Mouse (Mus musculus): Measurements from ENCODE around the gene Olfr357. TPM values are rescaled to one million over a fixed set of nuclear protein-coding genes. Genes with fewer than 3 reads are reported as not detected.

Olfr357 gene
- polyA plus RNA-seq (2015; fragmentation: Nextera tagmentation; extraction: Ambion mirVana): not detected in 2 replicates

DNA sequence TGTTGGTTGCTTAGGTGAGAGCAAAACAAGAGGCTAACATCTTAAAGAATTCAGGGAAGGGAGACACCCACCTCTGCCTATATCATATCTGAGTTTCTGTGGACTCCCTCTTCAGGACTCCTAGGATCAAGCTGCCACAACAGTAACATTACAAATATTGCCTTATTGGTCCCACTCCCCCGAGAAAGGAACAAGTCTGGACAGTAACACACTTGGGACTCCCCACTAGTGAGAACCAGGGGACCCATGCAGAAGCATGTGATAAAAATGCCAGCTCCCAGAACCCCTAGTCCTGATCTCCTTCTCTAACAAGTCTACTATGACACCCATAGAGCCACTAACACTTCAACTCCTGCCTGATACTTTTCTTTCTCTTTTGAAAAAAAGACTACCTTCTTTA, at the start of gene Olfr357:
Olfr357 (plus strand) TSS at position 301 of the 400 bp plus-strand sequence.
- H3K4me2 ChIP-seq: no peak within 1 kb of the TSS
- ATAC-seq (ENCODE audit: low FRiP score, low read depth): no peak

DNA sequence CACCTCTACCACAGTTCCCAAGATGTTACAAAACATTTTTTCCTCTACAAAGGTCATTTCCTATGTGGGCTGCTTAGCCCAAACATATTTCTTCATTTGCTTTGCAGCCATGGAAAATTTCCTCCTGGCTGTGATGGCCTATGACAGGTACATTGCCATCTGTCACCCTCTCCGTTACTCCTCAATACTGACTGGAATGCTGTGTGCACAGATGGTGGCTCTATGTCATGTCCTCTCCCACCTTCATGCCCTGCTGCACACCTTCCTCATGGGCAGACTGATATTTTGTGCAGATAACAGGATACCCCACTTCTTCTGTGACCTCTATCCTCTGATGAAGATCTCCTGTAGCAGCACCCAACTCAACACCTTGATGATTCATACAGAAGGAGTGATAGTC, 3.4 kb downstream of the Olfr357 start:
- Histone ChIP-seq H3K9me3 (no peaks in the 10 kb centered on the region; the same call in 1 of the 2 replicates), H3K9ac (no peak overlapping the region), H3K27ac (replicated peaks) (no peak overlapping the region), H3K4me3 (no peak overlapping the region), H3K4me2 (no peak overlapping the region), H3K36me3 (no peaks in the 10 kb centered on the region), H3K4me1 (replicated peaks) (no peaks in the 10 kb centered on the region), H3K27me3 (no peaks in the 10 kb centered on the region)
- WGBS: 88% methylated on average over 1 of the region's 1 CpGs
- ATAC-seq (ENCODE audit: low FRiP score, low read depth): no peak

More for the DNA sequence above, at the start of gene Olfr357:
- WGBS: 77% methylated on average over 1 of the region's 1 CpGs
- Histone ChIP-seq H3K27ac (replicated peaks) (no peak within 1 kb of the TSS), H3K9me3 (peaks cover 5% of the 10 kb centered on the region; the same call in 1 of the 2 replicates), H3K4me1 (replicated peaks) (no peaks in the 10 kb centered on the region), H3K27me3 (no peaks in the 10 kb centered on the region), H3K9ac (no peak within 1 kb of the TSS), H3K4me3 (no peak within 1 kb of the TSS), H3K36me3 (no peaks in the 10 kb centered on the region)

- no peaks in the 10 kb centered on the region for H3K27me3 ChIP-seq
- no peaks in the 10 kb centered on the region for H3K4me1 ChIP-seq (replicated peaks)
- no peak within 1 kb of the TSS for H3K4me2 ChIP-seq
- H3K36me3 ChIP-seq: no peaks in the 10 kb centered on the region
- no peak within 1 kb of the TSS for H3K4me3 ChIP-seq
- no peak within 1 kb of the TSS for H3K27ac ChIP-seq (replicated peaks)
- ATAC-seq (ENCODE audit: low FRiP score, low read depth): no peak
- no peak within 1 kb of the TSS for H3K9ac ChIP-seq
- no peaks in the 10 kb centered on the region; the same call in 1 of the 2 replicates for H3K9me3 ChIP-seq
Measured at GRCm38 (mm10) chr2:37009235-37009634, 15.6 kb downstream of the Olfr357 start, which contains the start of gene Olfr358. Gene Olfr358 (minus strand): TSS chr2:37009335.

Other genes starting within 250 kb of the Olfr357 start
- not detected in 2 replicates for gene Olfr348, start 209.6 kb upstream of the Olfr357 start, polyA plus RNA-seq (2015; fragmentation: Nextera tagmentation; extraction: Ambion mirVana)
- not detected in 2 replicates for gene Olfr50, start 203.3 kb upstream of the Olfr357 start, polyA plus RNA-seq (2015; fragmentation: Nextera tagmentation; extraction: Ambion mirVana)
- not detected in 2 replicates for gene Olfr3, start 176.8 kb upstream of the Olfr357 start, polyA plus RNA-seq (2015; fragmentation: Nextera tagmentation; extraction: Ambion mirVana)
- not detected in 2 replicates for gene Olfr350, start 147.5 kb upstream of the Olfr357 start, polyA plus RNA-seq (2015; fragmentation: Nextera tagmentation; extraction: Ambion mirVana)
- not detected in 2 replicates for gene Olfr351, start 131.2 kb upstream of the Olfr357 start, polyA plus RNA-seq (2015; fragmentation: Nextera tagmentation; extraction: Ambion mirVana)
- gene Olfr352, start 125.4 kb upstream of the Olfr357 start, polyA plus RNA-seq (2015; fragmentation: Nextera tagmentation; extraction: Ambion mirVana): not detected in 2 replicates
- not detected in 2 replicates for gene Olfr353, start 100.9 kb upstream of the Olfr357 start, polyA plus RNA-seq (2015; fragmentation: Nextera tagmentation; extraction: Ambion mirVana)
- not detected in 2 replicates for gene Olfr354, start 88.1 kb upstream of the Olfr357 start, polyA plus RNA-seq (2015; fragmentation: Nextera tagmentation; extraction: Ambion mirVana)
- not detected in 2 replicates for gene Olfr355, start 64.9 kb upstream of the Olfr357 start, polyA plus RNA-seq (2015; fragmentation: Nextera tagmentation; extraction: Ambion mirVana)
- gene Olfr356, start 56.7 kb upstream of the Olfr357 start, polyA plus RNA-seq (2015; fragmentation: Nextera tagmentation; extraction: Ambion mirVana): not detected in 2 replicates
- gene Olfr358, start 15.5 kb downstream of the Olfr357 start, polyA plus RNA-seq (2015; fragmentation: Nextera tagmentation; extraction: Ambion mirVana): not detected in 2 replicates
- gene Olfr360, start 71.9 kb downstream of the Olfr357 start, polyA plus RNA-seq (2015; fragmentation: Nextera tagmentation; extraction: Ambion mirVana): not detected in 2 replicates
- not detected in 2 replicates for gene Olfr361, start 95.5 kb downstream of the Olfr357 start, polyA plus RNA-seq (2015; fragmentation: Nextera tagmentation; extraction: Ambion mirVana)
- gene Olfr362, start 124.1 kb downstream of the Olfr357 start, polyA plus RNA-seq (2015; fragmentation: Nextera tagmentation; extraction: Ambion mirVana): not detected in 2 replicates
- not detected in 2 replicates for gene Olfr364-ps1, start 145.5 kb downstream of the Olfr357 start, polyA plus RNA-seq (2015; fragmentation: Nextera tagmentation; extraction: Ambion mirVana)
- gene Olfr365, start 194.4 kb downstream of the Olfr357 start, polyA plus RNA-seq (2015; fragmentation: Nextera tagmentation; extraction: Ambion mirVana): not detected in 2 replicates
- not detected in 2 replicates for gene Olfr366, start 217.7 kb downstream of the Olfr357 start, polyA plus RNA-seq (2015; fragmentation: Nextera tagmentation; extraction: Ambion mirVana)